Mouse (Mus musculus): ENCODE results near the gene Plg.

Gene Plg

GRCm38 (mm10) chr17:12377981-12378705 is at the start of gene Plg:
Plg (plus strand) TSS chr17:12378608.
- DNase-seq: no peak

GRCm38 (mm10) chr17:12335115-12335514 is 43.3 kb upstream of the Plg start:
- DNase-seq: no peak

GRCm38 (mm10) chr17:12336073-12336868 is 42.1 kb upstream of the Plg start:
- DNase-seq: no peak

GRCm38 (mm10) chr17:12337156-12337555 is 41.3 kb upstream of the Plg start:
- DNase-seq: no peak

- DNase-seq: no peak
Observed at GRCm38 (mm10) chr17:12343702-12344376, 34.6 kb upstream of the Plg start.

GRCm38 (mm10) chr17:12347462-12347861 is 30.9 kb upstream of the Plg start:
- DNase-seq: no peak

- no peak for DNase-seq
Observed at GRCm38 (mm10) chr17:12351564-12351963, 26.8 kb upstream of the Plg start.

- DNase-seq: no peak
Observed at GRCm38 (mm10) chr17:12352781-12353180, 25.6 kb upstream of the Plg start.

GRCm38 (mm10) chr17:12359876-12360275 is 18.5 kb upstream of the Plg start:
- DNase-seq: no peak

GRCm38 (mm10) chr17:12363601-12364425 is 14.6 kb upstream of the Plg start:
- no peak for DNase-seq

GRCm38 (mm10) chr17:12364426-12364735 is 14.0 kb upstream of the Plg start:
- no peak for DNase-seq

GRCm38 (mm10) chr17:12367373-12367930 is 11.0 kb upstream of the Plg start:
- DNase-seq: peak; percentile 30

GRCm38 (mm10) chr17:12369393-12369792 is 9.0 kb upstream of the Plg start:
- DNase-seq: no peak

GRCm38 (mm10) chr17:12370289-12370688 is 8.1 kb upstream of the Plg start:
- no peak for DNase-seq

GRCm38 (mm10) chr17:12371310-12371925 is 7.0 kb upstream of the Plg start:
- DNase-seq: peak; percentile 5

GRCm38 (mm10) chr17:12372021-12372420 is 6.4 kb upstream of the Plg start:
- DNase-seq: peak; percentile 61

- DNase-seq: no peak
Observed at GRCm38 (mm10) chr17:12373601-12374144, 4.7 kb upstream of the Plg start.

GRCm38 (mm10) chr17:12380287-12380686 is 1.9 kb downstream of the Plg start:
- no peak for DNase-seq

- no peak for DNase-seq
Observed at GRCm38 (mm10) chr17:12381579-12381978, 3.2 kb downstream of the Plg start.

GRCm38 (mm10) chr17:12382531-12382930 is 4.1 kb downstream of the Plg start:
- no peak for DNase-seq

- no peak for DNase-seq
Observed at GRCm38 (mm10) chr17:12385049-12385794, 6.8 kb downstream of the Plg start.

Measured in cerebellum, adult 11 months (tissue).